ENCODE assay signal across 17 mouse cellular contexts in genomic region chr4:86847246-86847645, GRCm38 (mm10).
"Had no signal": no experiment of that assay in that cellular context is flagged by ENCODE, and none has a peak within 500 bp of the region (broad histone marks: within the 10 kb centered on the region; RNA-seq: fewer than 3 reads in every experiment).

No protein-coding gene starts in this region.

- H3K9ac ChIP-seq: liver, embryonic 15.5 days; lung, embryonic 15.5 days; midbrain, embryonic 12.5 days; neural tube, embryonic 13.5 days had no signal

- H3K4me2 ChIP-seq: liver, embryonic 11.5 days; liver, embryonic 15.5 days; lung, embryonic 15.5 days; midbrain, embryonic 12.5 days; neural tube, embryonic 13.5 days had no signal

- H3K4me3 ChIP-seq: left cerebral cortex, adult 2 months; liver, embryonic 15.5 days; lung, embryonic 15.5 days; midbrain, embryonic 12.5 days; myocyte; neural tube, embryonic 13.5 days had no signal

- H3K9me3 ChIP-seq: liver, embryonic 15.5 days; lung, embryonic 15.5 days; midbrain, embryonic 12.5 days; neural tube, embryonic 13.5 days had no signal

- DNase-seq: kidney, adult 2 months; kidney, postnatal 25 days; layer of hippocampus, postnatal 36 days; lung, adult 18-20 months; retina, postnatal 1 day; thymus, adult 2 months; thymus, postnatal 14 days; thymus, postnatal 4 days had no signal

- H3K27me3 ChIP-seq: liver, embryonic 15.5 days; lung, embryonic 15.5 days; midbrain, embryonic 12.5 days; neural tube, embryonic 13.5 days had no signal

- H3K4me1 ChIP-seq: liver, embryonic 15.5 days; lung, embryonic 15.5 days; midbrain, embryonic 12.5 days; neural tube, embryonic 13.5 days had no signal

- H3K27ac ChIP-seq: kidney, postnatal 0 days; left cerebral cortex, adult 2 months; liver, embryonic 15.5 days; lung, embryonic 15.5 days; midbrain, embryonic 12.5 days; neural tube, embryonic 13.5 days had no signal

- ATAC-seq: midbrain, embryonic 16.5 days had no signal
